Mouse (Mus musculus) gastrocnemius, adult 18-20 months (tissue): ENCODE results near the gene Spag6l. TPM values are rescaled to one million over a fixed set of nuclear protein-coding genes. Genes with fewer than 3 reads are reported as not detected.
"Not testable (repeated sequence)": the region's sequence is repeated elsewhere in the genome, so short reads cannot be mapped to it uniquely, and the experiment has no call there.

Source experiments
- DNase-seq: peaks from one replicate; pipeline ENCODE4 v3.0.0; 2021; ENCODE audit warnings: low spot score
- long read RNA-seq, 2 experiments: library from polyadenylated mRNA; stranded (forward); transcript quantifications; one replicate each; pipeline ENCODE4 v2.0.0; 2021
- total RNA-seq, 2 experiments: library from RNA; stranded (reverse); gene quantifications; 2 replicates each; pipeline ENCODE4 v1.2.3; 2021

Spag6l gene
- total RNA-seq = not detected
- long read RNA-seq, experiment 1 = 0 reads
- long read RNA-seq, experiment 2 = 0 reads

DNA sequence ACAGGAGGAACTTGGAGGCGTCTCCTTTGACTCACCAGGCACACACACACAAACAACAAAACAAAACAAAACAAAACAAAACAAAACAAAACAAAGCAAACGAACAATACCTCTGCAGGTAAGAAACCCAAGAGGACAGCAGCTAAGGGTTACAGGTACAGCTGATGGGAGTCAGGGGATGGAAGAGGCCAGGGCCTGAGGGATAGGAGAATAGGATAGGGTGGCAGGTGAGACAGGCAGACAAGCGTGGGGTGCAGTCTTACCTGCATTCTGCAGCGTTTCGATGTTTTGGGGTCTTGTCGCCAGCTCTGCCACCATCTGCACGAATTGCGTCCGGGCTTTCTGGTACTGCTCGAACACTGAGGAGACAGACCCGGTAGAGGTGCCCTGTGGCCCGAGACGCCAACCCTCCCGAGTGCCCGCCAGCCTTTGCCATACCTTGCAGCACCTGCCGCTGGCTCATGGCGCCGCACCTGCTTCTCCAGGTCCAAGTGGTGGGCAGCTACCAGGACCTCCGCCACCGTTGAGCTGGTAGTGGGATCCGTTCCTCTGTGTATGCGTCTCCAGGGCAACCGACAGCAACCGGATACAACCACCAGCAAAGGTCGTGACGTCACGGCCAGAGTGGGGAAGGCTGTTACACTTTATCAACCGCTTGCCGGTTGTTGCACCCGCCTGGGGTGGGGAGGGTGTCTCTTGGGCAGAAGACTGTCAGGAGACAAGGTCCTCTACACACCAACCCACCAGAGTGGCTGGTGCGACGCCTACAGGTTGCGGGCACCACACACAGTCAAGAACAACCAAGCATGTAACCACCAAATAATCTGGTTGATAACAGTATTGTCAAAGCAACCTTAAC, at the start of gene Spag6l:
Gene Spag6l (minus strand): TSS at position 700 of the 859 bp plus-strand sequence.
- no peak for DNase-seq

DNA sequence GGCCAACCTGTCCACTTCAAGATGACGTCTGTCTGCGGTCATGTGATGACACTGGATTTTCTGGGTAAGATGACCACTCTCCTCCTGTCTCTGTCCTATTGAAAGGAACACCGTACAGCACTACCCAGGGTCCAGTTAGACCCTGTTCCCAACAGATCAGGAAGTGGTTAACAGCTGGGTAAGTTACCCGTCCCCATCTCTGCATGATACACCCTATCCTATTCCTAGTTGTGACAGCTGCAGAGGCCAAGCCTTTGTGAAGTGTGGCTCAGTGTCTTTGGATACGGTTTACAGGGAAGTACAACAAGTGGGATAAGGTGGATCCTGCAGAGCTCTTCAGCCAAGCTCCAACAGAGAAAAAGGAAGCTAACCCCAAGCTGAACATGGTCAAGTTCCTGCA, 49.8 kb upstream of the Spag6l start:
- DNase-seq = no peak

DNA sequence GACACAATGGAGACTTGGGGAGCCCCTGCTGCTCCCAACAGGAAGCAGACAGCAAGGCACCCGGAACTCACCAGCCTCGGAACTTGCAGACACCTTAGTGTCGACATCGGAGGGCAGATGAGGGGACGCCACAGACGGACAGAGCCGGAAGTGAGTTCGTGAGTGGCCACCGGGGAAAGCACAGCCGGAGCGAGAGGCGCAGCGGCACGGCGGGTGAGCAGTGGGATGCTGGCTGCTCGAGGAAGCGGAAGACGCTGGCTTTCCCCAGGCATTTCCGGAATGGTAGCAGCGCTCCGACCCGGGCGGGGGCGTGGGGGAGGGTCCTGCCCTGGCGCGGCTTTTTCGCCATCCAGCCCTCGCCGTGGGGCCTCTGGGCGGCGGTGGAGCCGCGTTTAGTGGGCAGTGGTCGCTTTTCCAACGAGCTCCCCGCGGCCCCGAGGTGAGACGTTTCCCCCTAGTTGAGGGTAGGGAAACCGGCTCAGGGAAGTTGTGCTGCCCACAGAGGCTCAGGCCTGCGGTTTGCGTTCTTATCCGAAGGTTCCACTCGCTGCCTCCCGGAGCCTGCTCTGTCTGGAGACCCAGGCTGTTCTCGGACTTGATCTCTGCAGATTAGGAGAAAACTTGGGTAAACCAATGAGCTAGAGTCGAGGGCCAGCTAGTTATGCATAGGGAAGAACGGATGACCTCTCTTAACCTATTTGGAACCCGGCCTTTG, 41.5 kb upstream of the Spag6l start, which contains the start of the genes Top3b and Vpreb1:
Gene Top3b (plus strand): TSS at position 120 of the 715 bp plus-strand sequence.
Gene Vpreb1 (minus strand): TSS at position 227 of the 715 bp plus-strand sequence.
- DNase-seq = peak; percentile 87

DNA sequence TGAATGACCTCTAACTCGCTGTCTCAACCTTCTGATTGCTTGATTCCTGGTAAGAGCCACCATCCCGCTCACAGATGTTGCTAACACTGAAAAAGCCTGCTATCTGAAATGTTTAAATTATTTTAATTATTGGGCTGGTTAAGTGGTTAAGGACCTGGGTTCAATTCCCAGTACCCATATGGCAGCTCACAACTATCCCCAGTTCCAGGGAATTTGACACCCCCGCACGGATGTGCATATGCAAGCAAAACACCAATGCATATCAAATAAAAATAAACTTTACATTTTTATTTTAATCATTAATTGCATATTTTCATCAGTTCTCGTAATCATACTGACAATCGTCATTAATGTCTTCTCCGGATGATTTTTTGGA, 41.0 kb upstream of the Spag6l start:
- DNase-seq = no peak

DNA sequence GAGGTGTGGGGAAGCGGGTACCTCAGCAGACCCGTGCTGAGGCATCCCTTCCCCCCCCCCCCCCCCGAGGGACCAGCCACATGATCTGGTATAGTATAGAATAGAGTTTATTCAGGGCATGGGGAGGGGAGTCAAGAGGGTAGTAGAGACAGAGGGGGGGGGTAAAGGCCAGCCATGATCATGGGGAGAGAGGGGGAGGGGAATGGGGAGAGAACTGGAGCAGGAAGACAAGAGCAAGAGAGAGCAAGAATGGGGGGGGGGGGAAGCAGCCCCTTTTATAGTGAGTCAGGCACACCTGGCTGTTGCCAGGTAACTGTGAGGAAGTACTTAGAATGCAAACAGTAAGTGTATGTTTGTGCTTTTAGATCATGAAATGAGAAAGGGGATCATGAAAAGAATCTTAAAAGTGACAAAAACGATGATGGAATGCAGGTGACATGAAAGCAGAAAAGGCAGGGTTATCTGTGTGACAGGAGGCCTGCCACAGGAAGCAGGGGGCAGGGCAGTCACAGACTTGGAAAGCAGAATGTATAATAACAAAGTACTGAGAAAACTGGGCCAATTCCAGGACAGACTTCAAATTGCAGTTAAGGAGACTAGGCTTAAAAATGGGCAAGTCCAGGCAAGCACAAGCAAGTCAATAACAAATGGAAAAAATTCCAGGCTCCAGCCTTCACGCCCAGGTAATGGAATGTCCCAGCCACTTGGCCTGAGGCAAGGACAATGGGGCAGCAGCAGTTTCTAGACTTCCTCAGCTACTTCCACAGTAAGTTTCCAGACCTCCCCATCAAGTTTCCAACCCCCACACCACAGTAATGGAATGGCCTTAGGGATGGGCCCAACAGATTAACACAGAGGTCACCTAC, 36.7 kb upstream of the Spag6l start:
- peak; percentile 3 for DNase-seq

DNA sequence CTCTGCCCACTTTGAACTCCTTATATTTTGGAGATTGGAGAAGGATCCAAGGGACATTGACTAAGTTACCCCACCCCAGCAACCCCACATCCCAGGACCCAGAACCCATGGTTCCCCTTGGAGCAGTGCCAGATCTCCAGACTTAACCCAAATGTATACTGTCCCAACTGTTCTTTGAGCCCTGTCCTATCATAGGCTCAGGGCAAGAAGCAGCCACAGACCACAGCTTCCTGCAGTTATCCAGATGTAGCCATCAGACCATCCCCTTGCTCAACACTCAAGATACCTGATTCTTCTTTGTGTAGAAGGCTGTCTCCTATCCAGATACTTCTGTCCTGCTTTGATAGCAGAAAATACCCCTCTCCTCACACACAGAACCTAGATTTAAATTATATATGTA, 36.0 kb upstream of the Spag6l start:
- no peak for DNase-seq

DNA sequence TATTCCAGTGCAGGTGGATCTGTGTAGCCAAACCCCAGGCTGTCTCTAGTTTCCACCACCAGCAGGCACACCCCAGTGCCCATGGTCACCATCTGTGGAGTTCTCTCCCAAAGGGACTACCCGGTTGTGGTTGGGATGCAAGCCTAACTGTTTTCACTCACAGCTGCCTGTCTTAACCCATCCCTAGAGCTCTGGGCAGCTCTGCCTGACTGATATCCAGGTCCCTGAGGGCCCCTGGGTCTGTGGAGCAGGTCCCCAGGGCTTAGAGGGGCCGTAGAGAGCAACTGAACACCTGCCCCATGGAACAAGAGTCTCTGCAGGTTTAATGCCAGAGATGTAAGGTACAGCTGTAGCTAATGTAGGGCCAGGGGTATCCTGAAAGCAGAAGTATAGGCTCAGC, 34.7 kb upstream of the Spag6l start, which contains the start of gene Igll1:
Gene Igll1 (minus strand): TSS at position 8 of the 400 bp plus-strand sequence.
- no peak for DNase-seq

DNA sequence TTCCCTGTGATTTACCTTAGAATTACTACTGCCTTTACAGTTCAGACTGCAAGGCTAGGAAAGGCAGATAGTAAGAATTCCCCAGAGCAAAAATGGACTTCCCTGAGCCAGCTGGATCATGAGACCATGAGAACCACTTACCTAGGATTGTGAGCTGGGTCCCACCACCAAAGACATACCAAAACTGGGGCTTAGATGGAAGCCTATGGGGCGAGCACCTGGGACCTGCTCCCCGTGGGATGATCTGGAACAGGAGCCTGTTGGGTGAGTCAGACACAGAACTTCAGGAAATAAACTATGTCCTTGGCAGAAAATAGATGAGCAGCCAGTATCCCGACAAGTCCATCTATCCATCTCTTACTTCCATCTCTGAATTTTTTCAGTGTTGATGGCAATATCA, 33.0 kb upstream of the Spag6l start:
- no peak for DNase-seq

DNA sequence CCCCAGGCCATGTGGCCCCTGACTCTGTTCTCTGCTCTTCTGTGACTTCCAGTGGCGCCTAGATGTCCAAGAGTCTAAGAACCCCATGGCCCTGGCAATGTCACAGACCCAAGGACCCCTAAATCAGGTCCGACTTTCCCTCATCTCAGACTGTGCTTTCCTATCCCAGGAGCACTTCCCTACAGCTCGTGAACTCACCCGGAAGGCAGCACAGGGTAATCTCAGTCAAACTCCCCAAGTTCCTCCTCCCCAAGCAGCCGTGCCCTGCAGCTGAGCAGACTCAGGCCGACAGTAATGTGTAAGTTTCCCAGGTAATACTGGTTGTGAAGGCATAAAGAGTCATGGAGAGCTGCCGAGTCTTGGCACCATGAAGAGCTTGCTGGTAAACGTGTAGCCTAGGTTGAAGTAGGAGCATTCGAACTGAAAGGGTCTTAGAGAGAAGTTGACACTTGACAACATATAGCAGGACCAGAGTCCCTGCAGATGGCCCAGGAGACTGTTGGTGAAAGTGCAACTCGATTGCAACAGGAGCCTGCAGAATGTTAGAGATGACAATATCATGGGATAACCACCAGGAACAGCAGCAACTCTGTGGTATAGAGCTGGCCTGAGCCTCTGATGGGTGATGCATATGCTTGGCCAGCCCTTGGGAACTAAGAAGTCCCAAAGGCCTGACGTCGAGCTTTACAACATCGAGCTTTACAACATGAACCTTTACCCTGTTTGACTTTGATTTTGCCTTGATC, 27.6 kb upstream of the Spag6l start:
- DNase-seq = no peak

DNA sequence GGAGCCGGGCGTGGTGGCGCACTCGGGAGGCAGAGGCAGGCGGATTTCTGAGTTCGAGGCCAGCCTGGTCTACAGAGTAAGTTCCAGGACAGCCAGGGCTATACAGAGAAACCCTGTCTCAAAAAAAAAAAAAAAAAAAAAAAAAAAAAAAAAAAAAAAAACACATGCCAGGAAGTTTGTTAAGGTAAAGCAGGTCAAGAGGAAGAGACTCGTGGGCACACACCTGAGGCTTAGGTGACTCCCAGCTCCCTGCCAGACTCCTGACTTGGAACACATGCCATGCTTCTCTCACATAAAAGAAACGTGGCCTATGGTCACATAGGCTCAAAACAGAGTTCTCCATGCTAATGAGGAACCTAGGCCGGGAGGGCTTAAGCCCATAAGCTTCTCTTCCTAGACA, 26.8 kb upstream of the Spag6l start:
- not testable (repeated sequence) for DNase-seq

DNA sequence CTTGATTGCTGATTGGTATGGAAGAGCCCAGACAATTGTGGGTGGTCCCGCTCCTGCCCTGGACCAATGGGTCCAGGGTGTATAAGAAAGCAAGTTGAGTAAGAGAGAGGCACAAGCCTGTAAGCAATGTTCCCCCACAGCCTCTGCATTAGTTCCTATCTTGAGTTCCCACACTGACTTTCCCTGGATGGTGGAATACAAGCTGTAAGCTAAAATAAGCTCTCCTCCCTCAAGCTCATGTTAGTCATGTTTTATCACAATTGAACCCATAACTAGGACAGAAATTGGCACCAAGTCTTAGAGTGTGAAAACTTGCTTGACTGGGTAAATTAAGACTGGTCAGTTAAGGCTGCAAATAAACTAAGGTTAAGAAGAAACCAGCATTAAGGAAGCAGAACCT, 26.3 kb upstream of the Spag6l start:
- no peak for DNase-seq

DNA sequence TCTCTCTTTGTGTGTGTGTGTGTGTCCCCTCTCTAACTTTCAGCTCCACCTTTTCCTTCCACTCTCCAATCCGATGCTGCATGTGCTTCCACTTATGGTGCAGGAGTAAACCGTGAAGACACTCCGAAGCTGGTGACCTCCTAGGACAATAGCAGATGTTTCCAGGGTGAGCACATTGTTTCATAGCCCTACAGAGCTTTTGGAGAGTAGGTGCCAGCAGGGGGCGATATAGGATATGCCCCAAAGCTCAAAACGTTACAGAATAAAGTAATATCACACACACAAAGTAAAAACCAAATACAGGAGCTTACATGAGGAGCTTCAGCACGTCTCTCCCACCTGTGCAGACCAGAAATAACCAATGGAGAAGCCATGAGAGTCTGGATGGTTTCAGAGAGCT, 25.6 kb upstream of the Spag6l start:
- peak; percentile 33 for DNase-seq

DNA sequence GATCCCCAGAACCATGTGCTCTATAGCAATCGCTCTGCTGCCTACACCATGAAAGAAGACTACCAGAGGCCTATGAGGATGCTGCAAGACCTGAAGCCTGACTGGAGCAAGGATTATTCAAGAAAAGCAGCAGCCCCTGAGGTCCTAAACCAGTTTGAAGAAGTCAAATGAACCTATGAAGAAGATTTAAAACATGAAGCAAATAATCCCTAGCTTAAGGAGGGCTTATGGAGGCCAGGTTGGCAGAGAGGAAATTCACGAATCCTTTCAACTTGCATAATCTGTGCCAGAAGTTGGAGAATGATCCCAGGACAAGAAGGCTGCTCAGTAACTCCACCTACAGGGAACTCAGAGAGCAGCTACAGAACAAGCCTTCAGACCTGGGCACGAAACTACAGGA, 23.2 kb upstream of the Spag6l start:
- DNase-seq = no peak

DNA sequence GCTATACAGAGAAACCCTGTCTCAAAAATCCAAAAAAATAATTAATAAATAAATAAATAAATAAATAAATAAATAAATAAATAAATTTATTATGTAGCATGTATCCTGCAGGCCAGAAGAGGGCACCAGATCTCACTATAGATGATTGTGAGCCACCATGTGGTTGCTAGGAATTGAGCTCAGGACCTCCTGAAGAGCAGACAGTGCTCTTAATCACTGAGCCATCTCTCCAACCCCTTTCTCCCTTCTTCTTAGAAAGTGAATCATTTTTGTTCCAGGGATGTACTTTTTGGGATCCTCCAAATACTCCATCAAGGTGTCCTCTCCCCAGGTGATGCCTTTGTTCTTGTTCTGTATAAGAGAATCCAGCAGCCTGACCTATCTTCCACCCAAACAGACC, 19.9 kb upstream of the Spag6l start:
- DNase-seq = no peak

DNA sequence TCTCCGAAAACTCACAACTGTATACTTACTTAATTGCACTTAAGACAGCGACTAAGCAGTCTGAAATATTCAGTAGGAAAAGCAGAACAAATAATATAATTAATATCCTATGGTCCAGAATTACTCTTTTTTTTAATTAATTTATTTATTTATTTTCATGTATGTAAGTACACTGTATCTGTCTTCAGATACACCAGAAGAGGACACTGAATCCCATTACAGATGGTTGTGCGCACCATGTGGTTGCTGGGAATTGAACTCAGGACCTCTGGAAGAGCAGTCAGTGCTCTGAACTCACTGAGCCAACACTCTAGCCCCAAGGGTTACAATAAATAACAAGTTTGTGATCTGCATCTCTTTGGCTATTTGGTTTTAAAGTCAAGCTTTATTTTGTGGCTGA, 415 bp upstream of the Spag6l start:
- no peak for DNase-seq

DNA sequence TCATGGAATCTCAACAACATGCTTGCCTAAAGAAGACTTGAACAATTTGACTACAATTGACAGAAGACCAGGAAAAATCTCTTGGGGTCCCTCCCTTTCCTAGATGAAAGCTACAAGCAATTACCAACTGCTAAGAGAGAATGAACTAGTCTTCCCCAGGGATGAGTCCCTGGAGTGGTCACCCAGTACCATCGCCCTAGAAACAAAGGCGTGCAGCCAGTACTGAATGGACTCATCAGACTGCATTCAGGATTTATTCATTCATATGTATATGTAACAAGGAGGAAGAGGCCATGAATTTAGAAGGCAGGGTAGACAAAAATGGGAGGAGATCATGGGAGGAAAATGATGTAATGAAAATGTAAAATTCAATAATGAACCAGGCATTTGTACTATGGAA, 3.0 kb downstream of the Spag6l start:
- DNase-seq = no peak

DNA sequence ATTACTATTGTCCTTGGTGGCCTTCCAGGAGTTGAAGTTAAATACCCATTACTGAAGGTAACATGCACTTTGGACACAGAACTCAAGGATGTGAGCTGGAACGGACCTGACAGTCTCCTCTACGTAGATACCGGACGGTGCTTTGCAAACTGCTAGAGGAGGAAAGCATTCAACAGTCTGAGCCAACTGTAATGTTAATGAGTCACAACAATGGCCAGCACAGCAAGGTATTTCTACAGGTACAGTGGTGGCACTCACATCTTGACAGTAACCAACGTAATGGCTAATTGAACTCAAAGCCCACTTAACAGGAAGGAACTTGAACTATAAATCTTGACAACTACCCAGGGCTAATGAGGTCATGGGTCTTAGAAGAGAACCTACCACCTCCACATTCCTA, 3.8 kb downstream of the Spag6l start:
- no peak for DNase-seq

DNA sequence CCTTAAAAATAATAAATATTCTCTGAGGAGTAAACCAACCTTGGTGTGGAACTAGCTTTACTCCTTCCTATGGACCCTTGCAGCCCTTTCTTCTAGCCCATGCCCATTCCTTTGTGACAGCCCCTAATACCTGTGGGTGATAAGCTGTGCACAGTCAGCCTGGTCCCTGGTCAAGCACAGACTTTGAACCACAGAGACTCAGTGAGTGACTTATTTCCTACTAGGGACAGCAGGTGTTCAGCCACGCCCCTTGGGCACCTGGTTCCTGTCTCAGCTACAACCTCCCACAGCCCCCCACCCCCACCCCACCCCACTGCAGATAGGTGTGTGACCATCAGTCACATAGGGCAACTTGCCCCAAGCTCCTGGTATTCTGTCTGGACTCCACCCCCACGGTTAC, 22.9 kb downstream of the Spag6l start:
- DNase-seq = no peak
